Mouse (Mus musculus): ENCODE measurements around the gene Zmiz1. TPM values are rescaled to one million over a fixed set of nuclear protein-coding genes. Genes with fewer than 3 reads are reported as not detected.
A peak's percentile ranks its signal among the peaks of the same experiment; 100 is the strongest.

Zmiz1 gene
- total RNA-seq, 1 experiment from 2014 or later, result 153 TPM

DNA sequence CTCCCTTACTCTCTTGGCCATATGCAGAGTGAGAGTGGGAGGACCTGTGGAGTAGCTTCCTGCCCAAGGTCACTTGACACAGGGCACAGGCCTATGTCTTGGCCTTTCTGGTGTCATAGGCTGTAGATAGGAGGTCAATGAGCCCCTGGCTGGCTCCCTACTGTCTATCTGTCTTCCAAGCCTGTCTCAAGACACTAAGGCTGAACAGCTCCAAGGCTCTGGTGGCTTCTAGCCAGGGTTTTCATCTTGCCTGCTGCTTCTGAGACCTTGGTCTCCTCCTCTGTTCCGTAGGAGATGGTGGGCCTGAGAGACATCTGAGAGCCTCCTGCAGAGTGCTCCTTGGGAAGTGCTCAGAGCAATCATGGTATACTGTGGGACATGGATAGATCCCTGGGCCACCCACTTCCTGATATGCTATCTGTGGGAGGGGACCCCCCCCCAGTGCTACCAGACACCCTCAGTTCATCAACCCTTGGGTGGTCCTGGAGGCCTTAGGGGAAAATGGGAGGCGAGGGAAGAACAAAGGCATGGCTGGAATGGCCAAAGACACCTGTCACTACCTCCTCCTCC lies 56.0 kb downstream of the Zmiz1 start:
- no peak for DNase-seq

GRCm38 (mm10) chr14:25515924-25516323 lies 56.9 kb downstream of the Zmiz1 start:
- peak; percentile 86 for DNase-seq

GRCm38 (mm10) chr14:25516640-25517591 lies 57.9 kb downstream of the Zmiz1 start:
- peak; percentile 66 for DNase-seq

DNA sequence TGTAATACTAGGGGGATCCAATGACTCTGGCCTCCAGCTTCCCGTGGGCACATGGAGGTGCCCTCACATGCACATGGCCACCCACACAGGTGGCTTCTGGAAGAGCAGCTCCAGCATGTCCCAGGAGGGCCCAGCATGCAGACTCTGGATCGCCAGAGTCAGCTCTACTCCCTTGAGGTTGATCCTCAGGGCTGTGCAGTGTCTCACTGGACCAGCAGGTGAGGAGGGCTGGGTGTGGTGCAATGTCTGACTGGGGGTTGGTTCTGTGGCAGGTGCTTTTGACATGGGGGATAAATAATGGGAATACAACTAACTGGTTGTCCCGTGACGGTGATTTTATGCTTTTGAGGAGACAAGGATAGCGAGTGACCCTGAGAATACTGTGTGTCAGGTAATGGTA lies 59.7 kb downstream of the Zmiz1 start:
- no peak for DNase-seq

GRCm38 (mm10) chr14:25519656-25520055 lies 60.7 kb downstream of the Zmiz1 start:
- peak; percentile 73 for DNase-seq

- no peak for DNase-seq
Measured at GRCm38 (mm10) chr14:25520589-25520988, 61.6 kb downstream of the Zmiz1 start.

GRCm38 (mm10) chr14:25520991-25521390 lies 62.0 kb downstream of the Zmiz1 start:
- DNase-seq, result no peak

DNA sequence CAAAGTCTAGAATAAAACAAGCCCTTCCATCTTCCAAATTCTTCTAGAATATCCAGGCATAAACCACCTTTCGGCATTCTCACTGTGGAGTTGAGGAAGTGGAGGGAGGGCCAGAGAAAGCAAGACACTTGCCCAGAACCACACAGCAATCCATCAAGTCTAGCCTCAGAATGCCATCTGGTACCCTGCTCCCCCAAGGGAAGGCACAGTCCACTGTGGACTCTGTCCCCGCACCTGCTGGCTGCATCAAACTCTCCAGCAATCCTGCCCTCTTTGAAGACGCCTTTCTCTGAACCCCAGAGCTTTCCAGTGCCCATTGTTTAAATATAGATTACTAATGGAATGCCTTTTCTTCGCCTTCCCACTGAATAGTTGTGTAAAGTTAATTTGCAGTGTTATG lies 62.5 kb downstream of the Zmiz1 start:
- DNase-seq, result no peak

DNA sequence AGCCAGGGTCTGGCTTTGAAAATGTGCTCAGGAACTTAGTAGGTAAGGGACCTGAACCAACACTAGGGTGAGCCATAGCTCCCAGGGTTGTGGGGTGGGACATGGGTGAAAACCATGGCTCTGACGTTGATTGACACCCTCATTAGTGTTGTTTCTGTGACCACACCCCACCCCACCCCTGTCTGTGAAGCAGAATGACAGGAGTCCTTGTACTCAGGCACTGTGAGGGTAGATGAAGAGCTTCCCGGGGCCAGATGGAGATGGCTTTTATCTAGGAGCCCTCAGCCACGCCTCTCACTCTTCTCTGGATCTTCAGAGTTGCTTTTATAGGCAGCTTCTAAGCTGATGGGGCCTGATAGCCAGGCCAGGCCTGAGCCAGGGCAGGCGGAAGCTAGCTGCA lies 63.4 kb downstream of the Zmiz1 start:
- DNase-seq, result no peak

DNA sequence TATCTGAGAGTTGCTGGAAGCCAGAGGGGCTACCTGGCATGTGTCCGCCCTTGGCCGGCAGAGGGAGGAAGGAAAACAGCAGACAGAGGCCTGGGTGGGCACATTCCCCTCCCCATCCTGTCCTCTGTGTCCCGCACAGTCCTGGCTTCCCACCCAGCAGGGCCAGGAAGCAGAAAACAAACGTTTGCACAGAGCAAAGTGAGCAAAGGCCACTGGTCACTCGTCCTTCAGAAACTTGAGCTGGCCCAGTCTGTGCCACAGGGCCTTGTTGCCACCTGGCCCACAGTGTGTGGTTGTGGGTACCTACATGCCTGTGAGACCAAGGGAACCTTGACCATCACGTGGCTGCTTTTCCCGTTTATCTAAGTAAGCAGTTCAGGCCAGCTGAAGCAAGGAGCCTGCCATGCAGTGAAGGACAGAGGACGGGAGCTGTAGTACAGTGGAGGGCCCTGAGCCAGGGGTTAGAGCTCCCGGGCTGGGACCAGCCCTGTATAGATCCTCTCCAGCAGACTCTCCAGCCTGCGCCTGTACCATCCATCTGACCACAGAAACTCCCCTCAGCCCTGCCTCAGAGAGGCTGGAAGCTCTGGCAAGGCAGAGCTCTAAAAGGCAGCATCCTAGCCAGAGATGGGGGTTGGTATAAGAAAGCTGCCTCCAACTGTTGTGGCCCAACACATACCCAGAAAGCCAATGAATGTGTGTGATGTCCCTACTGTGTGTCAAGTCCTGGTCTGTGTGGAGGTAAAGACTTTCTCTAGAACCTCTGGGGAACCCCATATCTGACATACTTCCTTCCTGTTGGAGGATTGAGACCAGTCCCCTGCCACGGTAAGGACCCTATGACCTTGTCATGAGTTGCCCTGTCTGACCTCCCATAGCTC lies 64.5 kb downstream of the Zmiz1 start:
- DNase-seq, result no peak

DNA sequence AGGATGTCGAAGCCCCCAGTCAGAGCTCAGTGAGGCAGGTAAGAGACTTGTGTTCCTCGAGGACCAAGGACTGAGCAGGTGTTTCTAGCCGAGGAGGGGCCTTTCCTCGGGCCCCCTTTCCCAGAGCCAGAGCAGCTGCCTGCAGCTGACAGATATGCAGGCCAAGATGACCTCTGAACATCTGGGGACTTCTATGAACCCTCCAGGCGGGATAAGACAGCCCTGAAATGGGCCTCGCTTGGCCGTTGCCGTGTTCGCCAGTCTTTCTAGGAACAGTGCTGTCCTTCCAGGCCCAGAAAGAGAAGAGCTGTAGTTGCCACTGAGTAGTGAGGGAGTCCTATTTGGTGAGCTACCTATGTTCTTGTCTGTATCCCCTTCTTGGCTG lies 65.1 kb downstream of the Zmiz1 start:
- DNase-seq, result no peak

DNA sequence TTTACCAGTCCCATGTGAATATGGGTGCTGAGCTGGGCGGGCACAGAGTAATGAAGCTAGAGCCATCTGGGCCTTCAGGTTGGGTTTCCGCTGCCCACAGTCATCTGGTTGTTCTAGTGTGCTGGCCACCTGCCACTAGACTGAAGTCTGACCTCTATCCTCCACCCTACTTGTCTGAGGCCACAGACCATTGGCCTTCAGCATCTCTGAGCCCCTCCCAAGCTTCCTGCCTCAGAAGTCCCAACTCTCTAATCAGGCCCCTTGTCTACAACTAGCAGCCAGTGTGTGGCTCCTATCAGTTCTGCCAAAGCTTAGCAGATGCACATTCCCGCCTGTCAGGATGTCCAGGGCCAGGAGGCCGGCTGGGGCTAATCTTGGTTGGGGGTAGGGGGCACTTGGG lies 65.9 kb downstream of the Zmiz1 start:
- DNase-seq, result no peak

DNA sequence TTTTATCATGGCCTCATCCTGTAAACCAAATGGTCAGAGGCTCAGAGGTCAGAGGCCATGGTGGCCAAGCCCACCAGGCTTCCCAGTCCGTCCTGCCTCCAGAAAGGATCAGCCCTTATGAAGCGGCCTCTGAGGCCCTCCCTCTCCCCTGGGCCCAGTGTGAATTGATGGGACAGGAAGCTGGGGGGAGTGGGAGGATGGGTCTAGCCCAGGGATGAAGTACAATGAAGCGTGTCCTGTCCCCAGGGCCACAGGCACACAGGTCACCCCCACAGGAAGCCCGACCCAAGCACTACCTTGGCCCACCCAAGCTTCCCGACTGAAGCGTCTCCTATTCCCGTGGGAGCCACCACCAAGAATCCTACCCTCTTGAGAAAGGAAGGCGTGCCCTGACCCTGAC lies 66.7 kb downstream of the Zmiz1 start:
- no peak for DNase-seq

- DNase-seq, result peak; percentile 52
Measured at GRCm38 (mm10) chr14:25526872-25527271, 67.9 kb downstream of the Zmiz1 start.

- no peak for DNase-seq
Measured at GRCm38 (mm10) chr14:25527321-25527720, 68.3 kb downstream of the Zmiz1 start.

GRCm38 (mm10) chr14:25530342-25530741 lies 71.4 kb downstream of the Zmiz1 start:
- DNase-seq, result no peak

GRCm38 (mm10) chr14:25530815-25531214 lies 71.8 kb downstream of the Zmiz1 start:
- DNase-seq, result no peak

DNA sequence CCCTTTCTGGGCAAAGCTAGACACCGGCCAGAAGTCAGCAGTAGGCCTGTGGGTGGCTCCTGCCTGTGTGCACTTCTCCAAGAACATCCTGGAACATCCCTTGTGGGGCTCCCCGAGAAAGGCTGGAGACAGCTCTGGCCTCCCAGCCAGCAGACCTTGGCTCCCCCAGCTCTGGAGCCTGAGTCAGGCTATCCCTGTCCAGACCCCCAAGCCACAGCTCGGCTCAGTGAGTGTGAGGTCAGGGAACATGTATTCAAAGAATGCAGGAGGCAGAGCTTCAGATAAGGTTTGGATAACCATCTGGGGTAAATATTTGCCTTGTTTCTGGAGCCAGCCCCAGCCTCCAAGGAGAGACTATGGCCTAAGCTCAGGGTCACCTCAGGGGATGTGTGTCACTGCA lies 74.0 kb downstream of the Zmiz1 start:
- DNase-seq, result no peak

GRCm38 (mm10) chr14:25533631-25534395 lies 74.8 kb downstream of the Zmiz1 start:
- no peak for DNase-seq

DNA sequence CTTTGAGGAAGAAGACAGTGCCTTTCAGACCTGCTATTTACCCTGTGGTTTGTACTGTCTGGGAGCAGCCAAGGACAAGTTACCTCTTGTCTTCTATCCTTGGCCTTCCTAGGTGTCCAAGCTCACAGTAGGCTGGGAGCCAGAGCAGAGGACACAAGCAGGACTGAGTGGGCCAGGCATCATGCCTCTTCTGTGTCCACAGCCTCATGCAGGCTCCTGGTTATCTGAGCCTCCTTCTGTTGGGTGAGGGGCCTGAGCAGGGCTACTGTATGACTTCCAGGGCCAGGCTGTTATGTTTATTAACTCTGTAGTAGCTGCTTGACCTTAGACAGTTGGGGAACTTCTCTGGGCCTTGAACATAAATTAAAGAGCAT lies 75.4 kb downstream of the Zmiz1 start:
- DNase-seq, result no peak

- DNase-seq, result no peak
Measured at GRCm38 (mm10) chr14:25534918-25535582, 76.1 kb downstream of the Zmiz1 start.

DNA sequence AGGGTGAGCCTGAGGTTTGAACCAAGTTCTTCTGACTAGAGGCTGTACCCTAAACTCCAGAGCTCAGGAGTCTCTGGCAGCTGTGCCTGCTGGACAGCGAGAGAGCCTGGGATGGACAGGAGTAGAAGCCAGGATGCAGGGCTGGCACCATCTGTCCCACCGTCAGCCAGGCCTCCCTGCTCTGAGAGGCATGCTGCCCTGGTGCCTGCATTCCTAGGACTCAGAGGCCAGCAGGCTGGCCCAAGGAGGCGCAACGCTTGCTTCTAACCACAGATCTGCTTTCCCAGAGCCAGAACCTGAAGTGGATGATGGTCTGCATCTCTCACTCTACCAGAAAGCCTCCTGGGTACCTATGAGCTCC lies 76.6 kb downstream of the Zmiz1 start:
- DNase-seq, result no peak

All from adrenal gland, postnatal 25 days (tissue).